Mouse (Mus musculus) brown adipose tissue, adult 24 weeks (tissue): ENCODE measurements around the gene Ece1. TPM values are rescaled to one million over a fixed set of nuclear protein-coding genes. Genes with fewer than 3 reads are reported as not detected.
"Not testable (repeated sequence)": the region's sequence is repeated elsewhere in the genome, so short reads cannot be mapped to it uniquely, and the experiment has no call there.

Source experiments
- H3K27ac ChIP-seq: fragments of 200-500 bp; replicated peaks from 2 replicates; pipeline ENCODE4 v1.5.1; 2012; ENCODE audit warnings: low read depth, mild to moderate bottlenecking, low read length
- H3K4me1 ChIP-seq: fragments of 200-500 bp; 2 replicates; pipeline ENCODE4 v1.6.1; 2012; ENCODE audit warnings: low read length, mixed read lengths; ENCODE audit not compliant: control insufficient read depth, insufficient read depth, insufficient read length
- H3K4me3 ChIP-seq: fragments of 200-500 bp; 2 replicates; pipeline ENCODE4 v1.5.1; 2012; ENCODE audit warnings: low read depth, mild to moderate bottlenecking, low read length, moderate library complexity; ENCODE audit not compliant: insufficient read depth
- polyA plus RNA-seq: library from polyadenylated mRNA; stranded (reverse); fragments of >200 nt; gene quantifications from 2 replicates; pipeline ENCODE4 v1.2.4, GENCODE M21; 2012; ENCODE audit not compliant: missing spikeins, insufficient read depth, insufficient read length

The Ece1 gene
- polyA plus RNA-seq, 1 experiment: 28.8 TPM

- H3K4me1 ChIP-seq, H3K4me3 ChIP-seq, H3K27ac ChIP-seq: not testable (repeated sequence)
These were observed 117.1 kb downstream of the Ece1 start for GRCm38 (mm10) chr4:137979066-137979644.

GRCm38 (mm10) chr4:137982869-137983268 lies 120.8 kb downstream of the Ece1 start:
- Histone ChIP-seq H3K4me3 (no peak overlapping the region), H3K27ac (no peak overlapping the region), H3K4me1 (peaks cover 3% of the 10 kb centered on the region)

- Histone ChIP-seq H3K4me3 (no peak overlapping the region), H3K4me1 (peaks cover 3% of the 10 kb centered on the region), H3K27ac (no peak overlapping the region)
These were observed 122.2 kb downstream of the Ece1 start for GRCm38 (mm10) chr4:137984212-137984611.

- Histone ChIP-seq H3K4me1 (peaks cover 3% of the 10 kb centered on the region), H3K27ac (no peak overlapping the region), H3K4me3 (no peak overlapping the region)
These were observed 122.7 kb downstream of the Ece1 start for GRCm38 (mm10) chr4:137984746-137985145.

- H3K4me1 ChIP-seq: no peaks in the 10 kb centered on the region
- no peak overlapping the region for H3K4me3 ChIP-seq
- no peak overlapping the region for H3K27ac ChIP-seq
These were observed 127.4 kb downstream of the Ece1 start for GRCm38 (mm10) chr4:137989426-137989825.

- Histone ChIP-seq H3K27ac (no peak overlapping the region), H3K4me3 (no peak overlapping the region), H3K4me1 (no peaks in the 10 kb centered on the region)
These were observed 128.4 kb downstream of the Ece1 start for GRCm38 (mm10) chr4:137990433-137990832.

GRCm38 (mm10) chr4:137991240-137991639 lies 129.2 kb downstream of the Ece1 start:
- H3K4me1 ChIP-seq: no peaks in the 10 kb centered on the region
- H3K4me3 ChIP-seq: no peak overlapping the region
- H3K27ac ChIP-seq: no peak overlapping the region

- Histone ChIP-seq H3K4me1 (no peaks in the 10 kb centered on the region), H3K4me3 (peak within 1 kb of the TSS; percentile 78), H3K27ac (peak within 1 kb of the TSS; percentile 65)
These were observed 130.9 kb downstream of the Ece1 start, which contains the start of gene Eif4g3 for GRCm38 (mm10) chr4:137992890-137993289. Gene Eif4g3 (plus strand): TSS chr4:137993022.

GRCm38 (mm10) chr4:137993291-137993758 lies 131.3 kb downstream of the Ece1 start:
- H3K4me1 ChIP-seq: no peaks in the 10 kb centered on the region

GRCm38 (mm10) chr4:137993821-137994561 lies 132.0 kb downstream of the Ece1 start:
- no peaks in the 10 kb centered on the region for H3K4me1 ChIP-seq
- H3K4me3 ChIP-seq: peak overlapping the region; percentile 78
- H3K27ac ChIP-seq: peak overlapping the region; percentile 71

More at GRCm38 (mm10) chr4:137993291-137993758, 131.3 kb downstream of the Ece1 start:
- peak overlapping the region; percentile 78 for H3K4me3 ChIP-seq
- peak overlapping the region; percentile 65 for H3K27ac ChIP-seq

GRCm38 (mm10) chr4:137994562-137995336 lies 132.7 kb downstream of the Ece1 start:
- H3K4me3 ChIP-seq: peak overlapping the region; percentile 78
- H3K27ac ChIP-seq: peak overlapping the region; percentile 71; the same call in 1 of the 2 replicates
- H3K4me1 ChIP-seq: no peaks in the 10 kb centered on the region

GRCm38 (mm10) chr4:137995399-137995798 lies 133.4 kb downstream of the Ece1 start:
- Histone ChIP-seq H3K4me3 (peak overlapping the region; percentile 78), H3K27ac (no peak overlapping the region; the same call in 1 of the 2 replicates), H3K4me1 (no peaks in the 10 kb centered on the region)

GRCm38 (mm10) chr4:137998232-137998631 lies 136.2 kb downstream of the Ece1 start:
- Histone ChIP-seq H3K4me3 (no peak overlapping the region), H3K27ac (no peak overlapping the region), H3K4me1 (peaks cover 2% of the 10 kb centered on the region; the same call in 1 of the 2 replicates)

GRCm38 (mm10) chr4:138000682-138001081 lies 138.6 kb downstream of the Ece1 start:
- H3K4me3 ChIP-seq: no peak overlapping the region
- no peak overlapping the region for H3K27ac ChIP-seq
- peaks cover 2% of the 10 kb centered on the region; the same call in 1 of the 2 replicates for H3K4me1 ChIP-seq
